Mouse (Mus musculus) spleen, adult 2 months (tissue): ENCODE data around the gene Cacna2d3. TPM values are rescaled to one million over a fixed set of nuclear protein-coding genes. Genes with fewer than 3 reads are reported as not detected.

Experiments
- DNase-seq, 2 experiments: peaks; one replicate each; pipeline versions ENCODE4 v3.0.0 to v3.0.0-alpha.2; 2012 to 2021; ENCODE audit warnings: low spot score in 2 of 2, low read depth in 1 of 2
- H3K27ac ChIP-seq: fragments of 200-500 bp; 2 replicates; pipeline ENCODE4 v1.5.1; 2012; ENCODE audit warnings: low read length, inconsistent platforms; ENCODE audit not compliant: insufficient read depth
- H3K27me3 ChIP-seq: fragments of 200-500 bp; 2 replicates; pipeline ENCODE4 v1.6.1; 2012; ENCODE audit warnings: mild to moderate bottlenecking, moderate library complexity, low read length, inconsistent platforms; ENCODE audit not compliant: control insufficient read depth, insufficient read depth
- H3K36me3 ChIP-seq: fragments of 200-500 bp; 2 replicates; pipeline ENCODE4 v1.6.1; 2012; ENCODE audit warnings: mild to moderate bottlenecking, low read length, inconsistent platforms; ENCODE audit not compliant: control insufficient read depth, insufficient read depth
- H3K4me1 ChIP-seq: fragments of 200-500 bp; 2 replicates; pipeline ENCODE4 v1.6.1; 2011; ENCODE audit warnings: inconsistent platforms; ENCODE audit not compliant: control insufficient read depth, insufficient read depth, insufficient read length
- H3K4me3 ChIP-seq: fragments of 200-500 bp; 2 replicates; pipeline ENCODE4 v1.5.1; 2011; ENCODE audit warnings: mild to moderate bottlenecking, inconsistent platforms; ENCODE audit not compliant: insufficient read depth, insufficient read length; ENCODE audit errors: extremely low read depth
- CTCF ChIP-seq: fragments of 200-500 bp; IDR thresholded peaks from 2 replicates; pipeline ENCODE4 v1.5.1; 2011; ENCODE audit warnings: mild to moderate bottlenecking, inconsistent platforms; ENCODE audit not compliant: insufficient read depth, insufficient read length, insufficient replicate concordance; ENCODE audit errors: extremely low read depth
- POLR2A ChIP-seq: fragments of 200-500 bp; IDR thresholded peaks from 2 replicates; pipeline ENCODE4 v1.6.1; 2011; ENCODE audit warnings: low read depth, low read length, inconsistent platforms
- WGBS: fragments of 180-500 bp; shearing (Covaris S2); methylation state at CpG from one replicate; pipeline ENCODE4 v1.1.7; 2018; 5-methylcytosine and 5-hydroxymethylcytosine counted together
- polyA plus RNA-seq: library from polyadenylated mRNA; depleted of rRNA; stranded (reverse); fragments of >200 nt; gene quantifications from 2 replicates; pipeline ENCODE4 v1.2.3, GENCODE M21; 2012

Cacna2d3 gene
- polyA plus RNA-seq, 1 experiment, result 0.19 TPM

DNA sequence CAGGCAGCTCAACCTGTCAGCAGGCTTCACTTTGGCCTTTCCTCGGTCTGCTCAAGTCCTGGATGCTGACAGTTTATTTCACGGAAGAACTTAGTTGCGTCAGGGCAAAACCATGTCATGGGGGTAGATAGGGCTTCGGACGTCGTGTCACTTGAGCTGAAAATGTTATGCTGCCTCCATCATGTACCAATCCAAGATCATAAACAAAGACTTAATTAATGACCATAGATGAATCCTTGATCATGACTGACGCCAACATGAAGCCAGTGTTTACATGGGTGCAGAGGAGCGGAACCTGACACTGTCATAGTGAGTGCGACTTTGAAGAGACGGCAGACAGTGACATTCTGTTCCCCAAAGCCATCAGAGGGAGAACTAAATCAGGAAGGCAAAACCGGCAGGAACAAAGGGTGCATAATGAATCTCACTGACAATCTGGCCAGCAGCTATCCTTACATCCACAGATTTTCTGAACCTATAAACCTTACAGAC lies 542.2 kb downstream of the Cacna2d3 start:
- no peak for DNase-seq
- TF ChIP-seq POLR2A, result no peak
- TF ChIP-seq CTCF, result no peak
- no peaks in the 10 kb centered on the region for H3K4me1 ChIP-seq
- no peak overlapping the region for H3K4me3 ChIP-seq
- 94% methylated on average over 11 of the region's 11 CpGs for WGBS
- no peaks in the 10 kb centered on the region for H3K36me3 ChIP-seq
- H3K27me3 ChIP-seq, result no peaks in the 10 kb centered on the region
- H3K27ac ChIP-seq, result no peak overlapping the region

- TF ChIP-seq POLR2A (no peak), CTCF (no peak)
- WGBS, result 81% methylated on average over 15 of the region's 15 CpGs
- Histone ChIP-seq H3K27me3 (no peaks in the 10 kb centered on the region), H3K4me1 (no peaks in the 10 kb centered on the region), H3K36me3 (no peaks in the 10 kb centered on the region), H3K27ac (no peak overlapping the region), H3K4me3 (no peak overlapping the region)
- DNase-seq, result no peak
Observed at GRCm38 (mm10) chr14:29178695-29179396, 542.8 kb downstream of the Cacna2d3 start.

DNA sequence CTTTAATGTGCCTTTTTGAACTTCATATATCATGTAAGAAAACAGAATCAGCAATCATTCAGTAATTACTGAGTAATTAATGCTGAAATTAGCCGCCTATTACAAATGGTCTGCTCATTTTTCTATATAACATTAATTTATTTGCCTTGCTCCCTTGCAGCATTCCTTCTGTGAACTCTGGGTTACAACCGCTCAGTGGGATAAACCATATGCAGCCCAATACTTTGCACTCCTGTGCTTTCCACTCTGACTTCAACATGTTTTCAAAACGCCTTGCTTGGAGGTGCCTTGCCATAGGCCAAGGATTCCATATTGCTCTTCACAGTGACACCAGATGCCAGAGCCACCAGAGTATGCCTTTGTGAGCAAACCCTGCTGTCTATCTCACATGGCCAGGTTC lies 546.9 kb downstream of the Cacna2d3 start:
- 90% methylated on average over 3 of the region's 3 CpGs for WGBS
- no peak for TF ChIP-seq POLR2A
- TF ChIP-seq CTCF, result no peak
- no peaks in the 10 kb centered on the region for H3K4me1 ChIP-seq
- H3K4me3 ChIP-seq, result no peak overlapping the region
- no peak for DNase-seq
- no peak overlapping the region for H3K27ac ChIP-seq
- no peaks in the 10 kb centered on the region for H3K27me3 ChIP-seq
- no peaks in the 10 kb centered on the region for H3K36me3 ChIP-seq

DNA sequence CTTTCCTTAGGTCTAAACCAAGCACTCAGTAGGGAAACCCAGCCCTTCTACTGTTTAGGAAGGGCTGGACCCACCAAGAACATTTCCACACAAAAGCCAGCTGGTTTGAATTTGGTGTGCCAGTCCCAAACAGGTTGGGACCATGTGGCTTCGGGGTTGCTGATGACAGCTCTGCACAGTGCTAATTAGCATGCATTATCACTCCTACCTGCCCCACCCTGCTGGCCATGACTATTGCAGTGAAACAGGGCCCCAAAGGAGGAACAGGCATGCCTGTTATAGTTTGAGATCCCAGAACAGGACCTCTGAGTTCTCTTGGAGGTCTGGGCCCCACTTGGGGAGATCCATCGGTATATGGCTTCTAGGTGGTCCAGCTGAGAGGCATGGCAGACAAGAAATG lies 549.5 kb downstream of the Cacna2d3 start:
- H3K4me3 ChIP-seq, result no peak overlapping the region
- H3K36me3 ChIP-seq, result no peaks in the 10 kb centered on the region
- no peaks in the 10 kb centered on the region for H3K4me1 ChIP-seq
- H3K27ac ChIP-seq, result no peak overlapping the region
- no peaks in the 10 kb centered on the region for H3K27me3 ChIP-seq
- no peak for DNase-seq
- 89% methylated on average over 2 of the region's 2 CpGs for WGBS
- TF ChIP-seq CTCF (no peak), POLR2A (no peak)

GRCm38 (mm10) chr14:29164653-29165030 lies 557.0 kb downstream of the Cacna2d3 start:
- H3K4me1 ChIP-seq, result no peaks in the 10 kb centered on the region
- H3K27ac ChIP-seq, result no peak overlapping the region
- no peak for DNase-seq
- 85% methylated on average over 6 of the region's 6 CpGs for WGBS
- no peaks in the 10 kb centered on the region for H3K27me3 ChIP-seq
- no peak overlapping the region for H3K4me3 ChIP-seq
- no peak for TF ChIP-seq POLR2A
- no peak for TF ChIP-seq CTCF
- no peaks in the 10 kb centered on the region for H3K36me3 ChIP-seq

DNA sequence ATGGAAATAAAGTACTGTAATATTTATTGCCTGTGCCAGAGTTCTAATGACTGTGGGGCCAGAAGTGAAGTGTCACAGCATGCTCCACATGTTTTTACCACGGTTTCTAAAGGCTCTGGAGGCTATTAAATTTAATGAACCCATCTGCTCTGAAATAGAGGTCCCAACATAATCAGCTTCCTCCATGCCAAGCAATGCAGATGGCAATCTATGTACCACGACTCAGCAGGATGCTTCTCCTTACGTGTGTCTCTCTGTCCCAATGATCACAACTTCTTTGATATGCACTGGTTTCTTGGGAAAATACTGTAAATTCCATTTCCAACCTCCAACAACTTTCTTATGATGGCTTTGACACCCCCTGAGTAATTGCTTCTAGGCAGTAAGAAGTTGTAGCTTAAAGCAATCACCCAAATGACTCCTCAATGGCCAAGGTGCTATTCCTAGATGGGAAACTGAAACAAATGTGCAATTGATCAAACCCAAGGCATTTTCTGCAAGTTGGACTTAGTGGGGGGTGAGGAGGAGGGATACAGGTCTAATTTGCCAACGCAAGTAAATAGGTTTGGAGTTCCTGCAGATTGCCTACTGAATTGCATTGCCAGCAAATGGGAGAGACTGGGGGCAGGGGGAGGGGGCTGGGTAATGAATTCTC lies 557.5 kb downstream of the Cacna2d3 start:
- H3K27me3 ChIP-seq, result no peaks in the 10 kb centered on the region
- TF ChIP-seq CTCF, result no peak
- TF ChIP-seq POLR2A, result no peak
- WGBS, result 56% methylated on average over 4 of the region's 4 CpGs
- no peaks in the 10 kb centered on the region for H3K4me1 ChIP-seq
- H3K4me3 ChIP-seq, result no peak overlapping the region
- DNase-seq, result no peak
- no peaks in the 10 kb centered on the region for H3K36me3 ChIP-seq
- H3K27ac ChIP-seq, result no peak overlapping the region

- no peak overlapping the region for H3K4me3 ChIP-seq
- TF ChIP-seq POLR2A (no peak), CTCF (no peak)
- 91% methylated on average over 3 of the region's 3 CpGs for WGBS
- no peaks in the 10 kb centered on the region for H3K4me1 ChIP-seq
- H3K27ac ChIP-seq, result no peak overlapping the region
- no peaks in the 10 kb centered on the region for H3K27me3 ChIP-seq
- DNase-seq, result no peak
- no peaks in the 10 kb centered on the region for H3K36me3 ChIP-seq
Observed at GRCm38 (mm10) chr14:29159803-29160202, 561.9 kb downstream of the Cacna2d3 start.
